ENCODE assay signal across 10 mouse cellular contexts in genomic region chr4:115708974-115709593, GRCm38 (mm10). TPM values are rescaled to one million over a fixed set of nuclear protein-coding genes. Genes with fewer than 3 reads are reported as not detected.
DNase-seq lines count a peak whose midpoint lies in the region; ATAC-seq and TF ChIP-seq lines count a peak whose summit lies in the region.
"Had no signal": no experiment of that assay in that cellular context is flagged by ENCODE, and none has a peak within 500 bp of the region (broad histone marks: within the 10 kb centered on the region; RNA-seq: fewer than 3 reads in every experiment).

No protein-coding gene starts in this region.

- H3K27ac ChIP-seq in MEL (ENCODE audit: control insufficient read depth, low read depth, low read length): no peak overlapping the region
- peak overlapping the region; percentile 74 for H3K27ac ChIP-seq in heart, postnatal 0 days (ENCODE audit: low read depth)
- no peak overlapping the region for H3K27ac ChIP-seq in liver, embryonic 16.5 days (ENCODE audit: low read length)
- H3K27ac ChIP-seq: limb, embryonic 13.5 days; stomach, embryonic 15.5 days had no signal

- peak overlapping the region; percentile 14; the same call in 1 of the 2 replicates for H3K4me2 ChIP-seq in heart, postnatal 0 days (ENCODE audit: low read depth, low read length)
- H3K4me2 ChIP-seq in liver, embryonic 16.5 days (ENCODE audit: low read depth, low read length): no peak overlapping the region

- WGBS in heart, postnatal 0 days: 44% methylated on average over 13 of the region's 13 CpGs
- WGBS in liver, embryonic 16.5 days (ENCODE audit: insufficient replicate concordance): 31% methylated on average over 13 of the region's 13 CpGs

- peak; percentile 49; the same call in 1 of the 2 replicates for ATAC-seq in heart, postnatal 0 days (ENCODE audit: insufficient read depth, low read depth)
- peak; percentile 21; the same call in 1 of the 2 replicates for ATAC-seq in liver, embryonic 16.5 days (ENCODE audit: low read depth)

- no peaks in the 10 kb centered on the region for H3K79me2 ChIP-seq in MEL (ENCODE audit: control insufficient read depth, insufficient read depth, low read length, poor library complexity)

- no peaks in the 10 kb centered on the region for H3K9me3 ChIP-seq in MEL (replicated peaks; ENCODE audit: insufficient read depth, low read length)
- H3K9me3 ChIP-seq in heart, postnatal 0 days (replicated peaks; ENCODE audit: control insufficient read depth, low read length): no peaks in the 10 kb centered on the region
- no peaks in the 10 kb centered on the region for H3K9me3 ChIP-seq in liver, embryonic 16.5 days (replicated peaks; ENCODE audit: control insufficient read depth, low read length)
- H3K9me3 ChIP-seq: limb, embryonic 13.5 days; stomach, embryonic 15.5 days had no signal

- H3K27me3 ChIP-seq in MEL (ENCODE audit: control insufficient read depth in 1 of 2, insufficient read depth in 2 of 2, low read length in 2 of 2): no peaks in the 10 kb centered on the region
- H3K27me3 ChIP-seq in heart, postnatal 0 days (ENCODE audit: control insufficient read depth, insufficient read depth, low read length): no peaks in the 10 kb centered on the region
- no peaks in the 10 kb centered on the region for H3K27me3 ChIP-seq in liver, embryonic 16.5 days (ENCODE audit: control insufficient read depth, insufficient read depth, low read depth, low read length)
- H3K27me3 ChIP-seq: limb, embryonic 13.5 days; stomach, embryonic 15.5 days had no signal

- TF ChIP-seq POLR2A in MEL (IDR thresholded peaks at IDR 0.05; ENCODE audit: control insufficient read depth in 1 of 2, insufficient read depth in 1 of 2, low read depth in 1 of 2, low read length in 2 of 2, poor library complexity in 1 of 2): no peak

- TF ChIP-seq EP300 in MEL (IDR thresholded peaks at IDR 0.05; ENCODE audit: low read depth in 1 of 2, low read length in 2 of 2): no peak
- no peak for TF ChIP-seq EP300 in heart, postnatal 0 days (IDR thresholded peaks at IDR 0.05; ENCODE audit: low read depth)

- peak; percentile 40 for DNase-seq in adrenal gland, adult 2 months
- no peak for DNase-seq in adrenal gland, adult 18-20 months (ENCODE audit: low spot score in 2 of 2)
- DNase-seq in MEL (ENCODE audit: low read depth, low spot score): no peak
- no peak for DNase-seq in heart, postnatal 0 days (ENCODE audit: low spot score)
- DNase-seq in urinary bladder, adult 2 months (ENCODE audit: low spot score): no peak
- DNase-seq in cerebellum, postnatal 14 days: no peak
- DNase-seq in testis, postnatal 10 days (ENCODE audit: low spot score): no peak

- H3K9ac ChIP-seq in MEL (ENCODE audit: control insufficient read depth, low read depth, low read length, poor library complexity, severe bottlenecking): no peak overlapping the region
- no peak overlapping the region for H3K9ac ChIP-seq in heart, postnatal 0 days (replicated peaks; ENCODE audit: low read depth, low read length)
- H3K9ac ChIP-seq in liver, embryonic 16.5 days (ENCODE audit: low read depth, low read length): no peak overlapping the region
- H3K9ac ChIP-seq: limb, embryonic 13.5 days; stomach, embryonic 15.5 days had no signal

- no peak for TF ChIP-seq RAD21 in MEL (IDR thresholded peaks at IDR 0.05; ENCODE audit: low read depth, low read length)

- no peak overlapping the region for H3K4me3 ChIP-seq in MEL (ENCODE audit: control insufficient read depth in 1 of 2, insufficient read depth in 1 of 2, low read depth in 2 of 2, low read length in 2 of 2)
- H3K4me3 ChIP-seq in heart, postnatal 0 days (ENCODE audit: low read depth, low read length): no peak overlapping the region
- no peak overlapping the region for H3K4me3 ChIP-seq in liver, embryonic 16.5 days (ENCODE audit: low read depth, low read length)
- H3K4me3 ChIP-seq: limb, embryonic 13.5 days had no signal

- no peaks in the 10 kb centered on the region for H3K4me1 ChIP-seq in MEL (ENCODE audit: control insufficient read depth in 1 of 2, insufficient read depth in 2 of 2, low read length in 2 of 2)
- no peaks in the 10 kb centered on the region for H3K4me1 ChIP-seq in heart, postnatal 0 days (ENCODE audit: control insufficient read depth, insufficient read depth)
- no peaks in the 10 kb centered on the region for H3K4me1 ChIP-seq in liver, embryonic 16.5 days (ENCODE audit: control insufficient read depth, low read depth, low read length)
- H3K4me1 ChIP-seq: stomach, embryonic 15.5 days had no signal

- H3K36me3 ChIP-seq in MEL (ENCODE audit: control insufficient read depth in 1 of 2, insufficient read depth in 2 of 2, low read length in 2 of 2): no peaks in the 10 kb centered on the region
- no peaks in the 10 kb centered on the region for H3K36me3 ChIP-seq in heart, postnatal 0 days (replicated peaks; ENCODE audit: control insufficient read depth, insufficient read depth, low read length)
- no peaks in the 10 kb centered on the region for H3K36me3 ChIP-seq in liver, embryonic 16.5 days (ENCODE audit: control insufficient read depth, insufficient read depth)
- H3K36me3 ChIP-seq: limb, embryonic 13.5 days; stomach, embryonic 15.5 days had no signal

- TF ChIP-seq CTCF in MEL (IDR thresholded peaks at IDR 0.05 in 2 of 3, conservative IDR thresholded peaks at IDR 0.05 in 1 of 3; ENCODE audit: control insufficient read depth in 1 of 3, insufficient read depth in 1 of 3, low read depth in 2 of 3, low read length in 3 of 3, poor library complexity in 1 of 3, severe bottlenecking in 1 of 3): no peak
- TF ChIP-seq CTCF in heart, postnatal 0 days (IDR thresholded peaks at IDR 0.05; ENCODE audit: low read depth): no peak

TF ChIP-seq in MEL, 35 proteins besides CTCF, POLR2A, EP300 and RAD21:
- TF ChIP-seq USF1 (IDR thresholded peaks at IDR 0.05; ENCODE audit: low read depth, low read length): 0 out of 2 replicates have a peak, but pooled peaks have one; percentile 32
- no peak for TF ChIP-seq CHD1 (IDR thresholded peaks at IDR 0.05; ENCODE audit: low read depth, low read length)

RNA-seq across cellular contexts. Expression of gene Efcab14, which starts 28.5 kb away (rescaled TPM):
- total RNA-seq in adrenal gland, adult 2 months (2021): 10 to 100 TPM; 82.3 to 86.1 TPM
- polyA plus RNA-seq in adrenal gland, adult 2 months (2012; rRNA removed): 29.4 and 31.3 TPM in 2 replicates
- total RNA-seq in adrenal gland, adult 18-20 months (2021): 10 to 100 TPM; 77.2 to 91.0 TPM
- 10.4 and 11.7 TPM in 2 replicates for total RNA-seq in MEL (2012; rRNA removed)
- 10 to 100 TPM in 1 of 2 experiments, not detected in 1; 17.1 TPM for polyA plus RNA-seq in MEL (2012; ENCODE audit: insufficient read depth in 1 of 2, insufficient read length in 2 of 2, low read depth in 1 of 2, low replicate concordance in 2 of 2, missing spikeins in 1 of 2)
- 20.8 and 30.3 TPM in 2 replicates for total RNA-seq in heart, postnatal 0 days (2014; rRNA removed; ENCODE audit: low replicate concordance)
- 16.3 and 17.1 TPM in 2 replicates for polyA plus RNA-seq in heart, postnatal 0 days (2015; fragmentation: Nextera tagmentation; extraction: Ambion mirVana)
- 10.0 and 10.9 TPM in 2 replicates for polyA plus RNA-seq in liver, embryonic 16.5 days (2015; fragmentation: Nextera tagmentation; extraction: Ambion mirVana)
- polyA plus RNA-seq in urinary bladder, adult 2 months (2012; rRNA removed): 28.4 and 31.7 TPM in 2 replicates
